Mouse (Mus musculus): Measurements from ENCODE around the gene Sun2.

- TF ChIP-seq CTCF (IDR thresholded peaks at IDR 0.05; ENCODE audit: insufficient read depth, low read depth, low read length) (no peak), POLR2A (IDR thresholded peaks at IDR 0.05; ENCODE audit: insufficient read depth, low read depth, low read length) (no peak)
These were observed 48.6 kb downstream of the Sun2 start for GRCm38 (mm10) chr15:79693740-79694139.
